Mouse (Mus musculus): ENCODE results near the gene Syngap1.

DNA sequence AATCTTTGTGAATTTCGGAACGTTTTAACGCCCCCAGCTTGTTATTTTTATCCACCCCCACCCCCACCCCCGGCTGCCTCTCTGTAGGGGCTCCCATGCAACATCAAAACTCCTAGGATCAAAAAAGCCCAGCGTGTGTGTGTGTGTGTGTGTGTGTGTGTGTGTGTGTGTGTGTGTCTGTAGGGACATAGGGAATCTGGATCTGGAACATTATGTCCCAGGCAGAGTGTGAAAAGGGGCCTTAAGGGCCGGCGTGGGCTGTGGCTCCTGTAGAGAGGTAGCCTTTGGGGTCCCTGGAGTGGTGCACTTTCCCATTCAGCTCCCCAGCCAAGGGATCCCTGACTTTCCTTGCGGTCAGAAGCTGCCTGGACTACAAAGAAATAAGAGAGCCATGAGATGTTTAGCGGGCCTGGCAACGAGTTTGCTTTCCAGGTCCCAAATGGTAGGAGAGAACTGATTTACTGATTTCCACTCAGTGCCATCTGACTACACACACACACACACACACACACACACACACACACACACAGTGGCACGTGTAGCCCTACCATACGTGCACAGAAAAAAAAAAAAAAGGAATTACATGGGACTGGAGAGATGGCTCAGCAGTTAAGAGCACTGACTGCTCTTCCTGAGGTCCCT lies 77.6 kb downstream of the Syngap1 start:
- TF ChIP-seq CTCF (IDR thresholded peaks at IDR 0.05; ENCODE audit: low read depth) (no peak), EP300 (optimal IDR thresholded peaks at IDR 0.05) (no peak)
